Mouse (Mus musculus): Measurements from ENCODE around the gene Zfp800. TPM values are rescaled to one million over a fixed set of nuclear protein-coding genes. Genes with fewer than 3 reads are reported as not detected.

Gene Zfp800
- polyA plus RNA-seq, 1 experiment from 2014 or later: 19.8 TPM

GRCm38 (mm10) chr6:28312067-28312466 lies 85.7 kb downstream of the Zfp800 start:
- ATAC-seq (ENCODE audit: insufficient read depth): no peak
- H3K9me3 ChIP-seq (ENCODE audit: low read depth, low read length): no peaks in the 10 kb centered on the region
- no peak for TF ChIP-seq CTCF (IDR thresholded peaks at IDR 0.05; ENCODE audit: low read depth)
- H3K4me3 ChIP-seq (ENCODE audit: low read depth, low read length): no peak overlapping the region
- WGBS: 52% methylated on average over 2 of the region's 2 CpGs
- no peak for DNase-seq
- no peak overlapping the region for H3K9ac ChIP-seq
- H3K4me2 ChIP-seq: no peak overlapping the region
- H3K27ac ChIP-seq (ENCODE audit: low read depth): no peak overlapping the region
- no peaks in the 10 kb centered on the region for H3K27me3 ChIP-seq (ENCODE audit: insufficient read depth, low read length)
- no peaks in the 10 kb centered on the region for H3K4me1 ChIP-seq (ENCODE audit: insufficient read depth)
- no peaks in the 10 kb centered on the region for H3K36me3 ChIP-seq (ENCODE audit: insufficient read depth)

DNA sequence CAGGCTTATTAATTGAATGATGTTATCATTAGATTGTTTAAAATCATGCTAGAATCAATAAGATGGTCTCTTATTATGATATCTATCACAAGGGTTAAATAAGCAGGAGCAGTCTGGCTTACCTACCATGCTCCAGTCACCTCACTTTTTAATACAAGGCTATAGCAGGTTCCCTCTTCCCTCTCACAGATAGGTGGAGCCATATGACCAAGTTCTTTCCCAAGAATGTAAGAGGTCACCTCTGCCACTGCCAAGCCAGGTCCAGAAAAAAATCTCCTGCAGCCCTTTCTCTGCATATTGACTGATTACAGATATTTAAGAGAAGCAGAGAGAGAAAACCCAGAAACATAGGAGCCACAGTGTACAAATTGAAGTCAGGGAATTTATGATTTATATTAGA lies 88.1 kb downstream of the Zfp800 start:
- DNase-seq: peak; percentile 11
- TF ChIP-seq CTCF (IDR thresholded peaks at IDR 0.05; ENCODE audit: low read depth): peak; percentile 14; the same call in 1 of the 2 replicates
- H3K9me3 ChIP-seq (ENCODE audit: low read depth, low read length): no peaks in the 10 kb centered on the region
- no peak overlapping the region for H3K4me2 ChIP-seq
- H3K27me3 ChIP-seq (ENCODE audit: insufficient read depth, low read length): no peaks in the 10 kb centered on the region
- H3K4me3 ChIP-seq (ENCODE audit: low read depth, low read length): no peak overlapping the region
- H3K4me1 ChIP-seq (ENCODE audit: insufficient read depth): no peaks in the 10 kb centered on the region
- no peak overlapping the region for H3K9ac ChIP-seq
- no peak overlapping the region for H3K27ac ChIP-seq (ENCODE audit: low read depth)
- H3K36me3 ChIP-seq (ENCODE audit: insufficient read depth): no peaks in the 10 kb centered on the region
- no peak for ATAC-seq (ENCODE audit: insufficient read depth)

DNA sequence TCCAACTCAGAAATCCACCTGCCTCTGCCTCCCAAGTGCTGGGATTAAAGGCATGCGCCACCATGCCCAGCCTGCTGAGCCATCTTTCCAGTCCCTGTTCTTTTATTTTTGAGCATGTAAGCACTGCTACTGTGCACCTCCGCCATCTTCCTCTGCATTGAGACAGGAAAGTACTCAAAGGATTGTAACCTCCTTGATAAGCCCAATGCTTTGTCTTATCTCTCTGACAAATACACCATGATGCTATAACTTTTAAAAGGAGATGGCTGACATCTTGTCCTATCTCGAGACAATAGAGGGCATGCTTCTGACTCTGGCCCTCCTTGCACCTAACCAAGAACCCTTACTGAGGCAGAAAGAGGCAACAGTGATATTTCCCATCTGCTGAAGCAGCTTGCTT lies 88.9 kb downstream of the Zfp800 start:
- no peaks in the 10 kb centered on the region for H3K36me3 ChIP-seq (ENCODE audit: insufficient read depth)
- ATAC-seq (ENCODE audit: insufficient read depth) (no peak), DNase-seq (no peak)
- no peak overlapping the region for H3K4me3 ChIP-seq (ENCODE audit: low read depth, low read length)
- no peak overlapping the region for H3K4me2 ChIP-seq
- no peaks in the 10 kb centered on the region for H3K9me3 ChIP-seq (ENCODE audit: low read depth, low read length)
- WGBS: 77% methylated on average over 3 of the region's 3 CpGs
- no peak overlapping the region for H3K27ac ChIP-seq (ENCODE audit: low read depth)
- no peak overlapping the region for H3K9ac ChIP-seq
- H3K27me3 ChIP-seq (ENCODE audit: insufficient read depth, low read length): no peaks in the 10 kb centered on the region
- no peaks in the 10 kb centered on the region for H3K4me1 ChIP-seq (ENCODE audit: insufficient read depth)
- no peak for TF ChIP-seq CTCF (IDR thresholded peaks at IDR 0.05; ENCODE audit: low read depth)

GRCm38 (mm10) chr6:28306702-28307101 lies 91.1 kb downstream of the Zfp800 start:
- no peaks in the 10 kb centered on the region for H3K36me3 ChIP-seq (ENCODE audit: insufficient read depth)
- TF ChIP-seq CTCF (IDR thresholded peaks at IDR 0.05; ENCODE audit: low read depth): no peak
- H3K4me3 ChIP-seq (ENCODE audit: low read depth, low read length): no peak overlapping the region
- no peaks in the 10 kb centered on the region for H3K9me3 ChIP-seq (ENCODE audit: low read depth, low read length)
- H3K9ac ChIP-seq: no peak overlapping the region
- no peak for ATAC-seq (ENCODE audit: insufficient read depth)
- WGBS: 71% methylated on average over 2 of the region's 2 CpGs
- no peak for DNase-seq
- H3K27me3 ChIP-seq (ENCODE audit: insufficient read depth, low read length): no peaks in the 10 kb centered on the region
- H3K4me2 ChIP-seq: no peak overlapping the region
- H3K4me1 ChIP-seq (ENCODE audit: insufficient read depth): no peaks in the 10 kb centered on the region
- no peak overlapping the region for H3K27ac ChIP-seq (ENCODE audit: low read depth)

DNA sequence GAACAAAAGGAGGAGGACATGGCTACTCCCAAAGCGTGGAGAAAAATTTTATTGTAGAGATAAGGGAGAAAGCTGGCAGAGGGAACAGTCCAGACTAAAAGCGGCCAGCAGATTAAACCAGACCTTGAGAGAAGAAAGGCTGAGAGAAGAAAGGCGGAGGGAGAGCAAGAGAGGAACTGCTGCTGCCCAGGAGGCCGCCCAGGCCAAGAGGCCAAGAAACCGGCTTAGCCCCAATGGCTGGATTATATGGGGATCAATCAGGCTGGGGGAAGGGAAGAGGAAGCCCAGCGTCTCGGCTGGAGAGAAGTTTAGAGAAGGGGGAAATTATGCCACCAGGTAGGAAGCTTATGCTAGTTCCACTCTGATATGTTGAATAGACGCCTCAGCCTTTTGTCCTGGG lies 101.5 kb downstream of the Zfp800 start:
- TF ChIP-seq CTCF (IDR thresholded peaks at IDR 0.05; ENCODE audit: low read depth): no peak
- Histone ChIP-seq H3K36me3 (ENCODE audit: insufficient read depth) (no peaks in the 10 kb centered on the region), H3K27me3 (ENCODE audit: insufficient read depth, low read length) (no peaks in the 10 kb centered on the region), H3K9ac (no peak overlapping the region), H3K4me2 (no peak overlapping the region), H3K4me3 (ENCODE audit: low read depth, low read length) (no peak overlapping the region), H3K27ac (ENCODE audit: low read depth) (no peak overlapping the region), H3K9me3 (ENCODE audit: low read depth, low read length) (no peaks in the 10 kb centered on the region), H3K4me1 (ENCODE audit: insufficient read depth) (no peaks in the 10 kb centered on the region)
- DNase-seq: no peak
- ATAC-seq (ENCODE audit: insufficient read depth): no peak
- WGBS: 24% methylated on average over 8 of the region's 8 CpGs

DNA sequence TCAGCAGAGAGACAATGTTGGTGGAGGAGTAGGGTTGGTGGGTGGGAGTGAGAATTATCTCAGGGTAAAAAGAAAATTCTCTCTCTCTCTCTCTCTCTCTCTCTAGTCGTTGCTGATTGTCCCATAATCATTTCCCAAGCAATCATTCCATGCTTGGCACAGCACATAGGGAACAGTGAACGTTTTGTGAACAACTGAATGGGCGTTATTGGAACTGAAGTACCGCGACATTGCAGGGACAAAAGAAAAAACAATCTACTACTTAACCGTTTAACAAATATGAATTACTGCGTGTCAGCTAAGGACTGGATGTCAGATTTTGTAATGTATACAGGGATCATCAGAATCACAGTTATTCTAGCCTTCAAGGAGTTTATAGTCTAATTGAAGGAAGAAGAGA lies 102.2 kb downstream of the Zfp800 start:
- WGBS: 71% methylated on average over 7 of the region's 7 CpGs
- no peak for ATAC-seq (ENCODE audit: insufficient read depth)

DNA sequence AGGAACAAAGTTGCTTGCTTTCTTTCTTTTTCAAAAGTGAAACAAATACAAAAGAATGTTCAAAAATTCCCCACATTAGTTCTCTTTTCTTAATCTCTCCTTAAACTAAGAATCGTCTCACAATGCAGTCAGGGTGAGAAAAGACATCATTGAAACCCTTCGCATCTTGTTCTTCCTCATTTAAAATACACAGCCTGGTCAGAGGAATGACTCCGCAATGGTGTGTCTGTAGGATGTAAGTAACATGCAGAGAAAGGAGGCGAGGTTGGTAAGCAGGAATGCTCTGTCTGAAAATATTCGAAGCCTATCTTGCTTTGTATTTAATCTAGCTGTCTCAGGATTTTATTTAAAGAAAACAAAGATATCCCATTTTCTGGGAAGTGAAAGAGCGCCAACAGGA lies 105.0 kb downstream of the Zfp800 start:
- Histone ChIP-seq H3K4me3 (ENCODE audit: low read depth, low read length) (no peak overlapping the region), H3K36me3 (ENCODE audit: insufficient read depth) (no peaks in the 10 kb centered on the region), H3K4me1 (ENCODE audit: insufficient read depth) (no peaks in the 10 kb centered on the region), H3K4me2 (no peak overlapping the region), H3K9ac (no peak overlapping the region), H3K9me3 (ENCODE audit: low read depth, low read length) (no peaks in the 10 kb centered on the region), H3K27me3 (ENCODE audit: insufficient read depth, low read length) (no peaks in the 10 kb centered on the region), H3K27ac (ENCODE audit: low read depth) (no peak overlapping the region)
- WGBS: 62% methylated on average over 6 of the region's 6 CpGs
- ATAC-seq (ENCODE audit: insufficient read depth) (no peak), DNase-seq (no peak)
- TF ChIP-seq CTCF (IDR thresholded peaks at IDR 0.05; ENCODE audit: low read depth): no peak

More for the DNA sequence above, 102.2 kb downstream of the Zfp800 start:
- Histone ChIP-seq H3K9me3 (ENCODE audit: low read depth, low read length) (no peaks in the 10 kb centered on the region), H3K36me3 (ENCODE audit: insufficient read depth) (no peaks in the 10 kb centered on the region), H3K4me3 (ENCODE audit: low read depth, low read length) (no peak overlapping the region), H3K27ac (ENCODE audit: low read depth) (no peak overlapping the region), H3K27me3 (ENCODE audit: insufficient read depth, low read length) (no peaks in the 10 kb centered on the region), H3K4me1 (ENCODE audit: insufficient read depth) (no peaks in the 10 kb centered on the region), H3K9ac (no peak overlapping the region), H3K4me2 (no peak overlapping the region)
- no peak for DNase-seq
- no peak for TF ChIP-seq CTCF (IDR thresholded peaks at IDR 0.05; ENCODE audit: low read depth)

- no peaks in the 10 kb centered on the region for H3K9me3 ChIP-seq (ENCODE audit: low read depth, low read length)
- H3K4me3 ChIP-seq (ENCODE audit: low read depth, low read length): no peak overlapping the region
- no peaks in the 10 kb centered on the region for H3K27me3 ChIP-seq (ENCODE audit: insufficient read depth, low read length)
- no peak overlapping the region for H3K9ac ChIP-seq
- DNase-seq: no peak
- H3K36me3 ChIP-seq (ENCODE audit: insufficient read depth): no peaks in the 10 kb centered on the region
- no peak overlapping the region for H3K27ac ChIP-seq (ENCODE audit: low read depth)
- H3K4me1 ChIP-seq (ENCODE audit: insufficient read depth): no peaks in the 10 kb centered on the region
- no peak for ATAC-seq (ENCODE audit: insufficient read depth)
- 63% methylated on average over 2 of the region's 2 CpGs for WGBS
- no peak overlapping the region for H3K4me2 ChIP-seq
- TF ChIP-seq CTCF (IDR thresholded peaks at IDR 0.05; ENCODE audit: low read depth): no peak
Measured at GRCm38 (mm10) chr6:28279886-28280285, 117.9 kb downstream of the Zfp800 start.

All from lung, embryonic 14.5 days (tissue).